Mouse (Mus musculus): ENCODE data around the gene Pfkfb1.

DNA sequence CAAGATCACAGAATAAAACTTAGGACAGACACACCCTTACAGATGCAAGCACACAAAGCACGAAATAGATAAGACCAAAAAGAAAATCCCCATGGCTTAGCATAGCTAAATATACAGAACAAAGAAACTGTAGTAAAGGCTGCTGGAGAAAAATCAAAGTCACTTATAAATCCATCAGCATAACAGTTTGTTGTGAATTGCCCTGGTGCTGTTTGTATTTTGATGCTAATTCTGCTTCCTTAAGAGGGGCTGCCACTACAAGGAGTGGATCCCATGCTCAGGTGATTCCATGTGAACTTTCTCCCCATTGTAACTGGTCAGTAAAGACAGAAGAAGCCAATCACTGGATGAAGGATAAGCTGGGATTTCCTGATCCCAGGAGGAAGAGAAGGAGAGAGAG, 89.5 kb downstream of the Pfkfb1 start:
- TF ChIP-seq CTCF (IDR thresholded peaks at IDR 0.05; ENCODE audit: extremely low read depth, insufficient read depth, low read length) (no peak), POLR2A (IDR thresholded peaks at IDR 0.05; ENCODE audit: extremely low read depth, insufficient read depth, low read length) (no peak)
